Mouse (Mus musculus) kidney, postnatal 4 days (tissue): ENCODE results near the gene Cpm.
A peak's percentile ranks its signal among the peaks of the same experiment; 100 is the strongest.

ENCODE experiments used
- DNase-seq, 2 experiments: peaks; one replicate each; pipeline ENCODE4 v3.0.0; 2021; ENCODE audit warnings: mixed read lengths in 2 of 2

The Cpm gene

DNA sequence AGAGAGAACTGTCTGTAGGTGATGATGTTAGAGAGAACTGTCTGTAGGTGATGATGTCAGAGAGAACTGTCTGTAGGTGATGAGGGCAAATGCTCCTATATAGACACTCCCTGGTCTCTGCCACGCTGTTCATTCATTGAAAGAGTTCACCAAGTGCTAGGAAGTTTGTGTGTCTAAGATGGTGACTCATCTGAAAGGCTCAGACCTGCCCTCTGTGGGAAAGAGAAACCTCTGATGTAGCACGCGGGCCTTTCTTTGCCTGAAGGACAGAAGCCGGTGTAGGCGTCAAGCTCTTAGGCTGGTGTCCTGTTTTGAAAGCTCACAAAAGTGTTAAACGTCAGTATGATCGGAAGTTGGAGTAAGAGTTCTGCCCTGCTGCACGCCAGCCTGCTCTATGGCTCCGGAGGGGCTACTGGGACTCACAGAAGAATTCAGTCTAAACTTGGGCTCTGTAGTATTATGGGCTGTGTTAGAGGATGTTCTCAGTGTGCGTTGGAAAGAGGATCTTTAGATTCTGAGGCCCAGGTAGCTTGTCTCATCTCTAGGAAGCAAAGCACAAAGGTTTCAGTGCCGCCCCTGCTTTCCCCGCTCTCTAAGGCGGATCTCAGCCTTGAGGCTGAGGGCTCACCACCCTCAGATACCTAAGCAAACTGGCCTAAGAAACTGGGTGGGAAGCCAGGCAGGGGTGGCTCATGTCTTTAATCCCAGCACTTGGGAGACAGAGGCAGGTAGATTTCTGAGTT, 48.4 kb downstream of the Cpm start:
- no peak for DNase-seq

DNA sequence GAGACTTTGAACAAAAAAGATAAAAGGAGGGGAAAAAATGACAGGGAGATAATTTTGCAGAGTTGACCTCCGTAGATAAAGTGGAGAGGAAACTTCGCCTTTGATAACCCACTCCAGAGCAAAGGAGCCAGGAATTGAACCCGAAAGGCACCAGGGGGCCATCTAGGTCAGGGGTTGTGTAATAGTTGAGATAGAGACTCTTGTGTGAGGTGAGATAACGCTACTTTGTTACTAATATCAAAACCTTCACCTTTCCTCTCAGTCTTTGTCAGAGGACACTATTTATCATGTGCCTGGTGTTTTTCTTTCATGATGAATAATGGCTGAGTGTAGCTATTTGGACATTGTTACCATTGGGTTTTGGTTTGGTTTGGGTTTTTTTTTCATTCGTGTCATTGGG, 49.1 kb downstream of the Cpm start:
- DNase-seq, result no peak

DNA sequence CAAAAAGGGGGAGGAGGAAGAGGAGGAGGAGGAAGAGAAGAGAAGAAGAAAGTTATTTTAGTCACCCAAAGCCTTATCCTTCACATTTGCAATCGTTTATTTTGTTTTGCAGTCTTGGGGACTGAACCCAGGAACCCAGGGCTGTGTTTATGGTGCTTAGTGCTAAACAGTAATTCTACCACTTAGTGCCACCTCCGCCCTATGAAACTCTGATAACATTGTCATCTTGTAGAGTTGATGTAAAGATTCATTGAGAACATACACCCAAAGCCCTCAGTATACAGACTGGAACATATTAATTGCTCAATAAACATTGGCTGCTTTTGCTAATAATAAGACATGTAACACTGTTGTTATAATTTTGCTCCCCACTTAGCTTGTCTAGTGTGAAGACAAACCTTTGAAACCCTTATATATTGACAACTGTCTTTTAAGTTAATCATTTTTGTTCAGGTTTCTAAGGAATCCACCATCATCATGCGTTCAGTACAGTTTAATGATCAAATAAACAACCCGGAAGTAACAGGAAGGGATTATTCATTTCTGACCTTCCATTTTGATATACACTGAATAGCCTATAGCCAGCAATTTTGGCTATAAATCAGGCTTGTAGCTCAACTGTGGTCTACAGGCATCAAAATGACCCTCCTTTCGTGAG, 49.9 kb downstream of the Cpm start:
- no peak for DNase-seq

DNA sequence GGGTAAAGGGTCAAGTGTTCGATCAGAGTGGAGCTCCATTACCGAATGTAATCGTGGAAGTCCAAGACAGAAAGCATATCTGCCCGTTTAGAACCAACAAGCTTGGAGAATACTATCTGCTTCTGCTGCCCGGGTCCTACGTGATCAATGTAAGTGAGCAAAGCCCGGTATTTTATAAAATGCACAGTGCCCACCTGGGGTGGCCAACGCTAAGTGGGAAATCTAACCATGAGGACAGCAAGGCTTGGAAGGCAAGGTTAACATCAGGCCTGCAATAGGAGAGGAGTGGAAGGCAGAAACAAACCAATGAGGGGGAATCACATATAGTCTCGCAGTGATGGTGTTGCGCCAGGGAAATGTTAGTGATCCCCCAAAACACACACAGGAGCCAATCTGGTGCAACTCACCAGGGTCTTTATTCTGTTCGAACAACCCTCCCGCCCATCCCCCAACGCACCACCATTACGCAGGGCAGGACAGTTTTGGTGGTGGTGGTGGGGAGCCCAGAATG, 50.7 kb downstream of the Cpm start:
- no peak for DNase-seq

DNA sequence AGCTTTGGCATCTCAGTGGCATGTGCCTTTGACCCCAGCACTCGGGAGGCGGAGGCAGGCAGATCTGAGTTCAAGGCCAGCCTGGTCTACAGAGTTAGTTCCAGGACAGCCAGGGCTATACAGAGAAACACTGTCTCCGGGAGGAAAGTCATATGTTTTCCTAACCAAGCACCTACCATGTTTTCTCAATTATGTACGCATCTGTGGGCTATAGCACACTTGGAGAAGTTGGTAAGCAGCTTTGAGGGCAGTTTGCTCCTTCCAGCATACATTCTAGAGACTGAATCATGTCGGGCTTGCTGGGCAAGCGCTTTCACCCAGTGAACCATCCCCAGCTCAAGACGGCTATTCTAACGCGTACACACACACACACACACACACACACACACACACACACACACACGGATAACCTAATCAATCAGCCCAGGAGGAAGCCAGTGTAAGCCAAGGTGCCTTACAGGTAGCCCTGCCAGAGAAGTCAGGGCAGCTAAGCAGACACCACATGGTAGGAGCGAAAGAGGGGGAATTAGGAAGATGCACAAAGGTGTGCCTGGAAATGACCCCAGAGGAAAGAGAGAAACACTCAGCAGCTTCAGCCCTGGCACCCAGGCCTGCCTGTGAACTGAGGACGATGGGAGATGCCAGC, 51.7 kb downstream of the Cpm start:
- no peak for DNase-seq

DNA sequence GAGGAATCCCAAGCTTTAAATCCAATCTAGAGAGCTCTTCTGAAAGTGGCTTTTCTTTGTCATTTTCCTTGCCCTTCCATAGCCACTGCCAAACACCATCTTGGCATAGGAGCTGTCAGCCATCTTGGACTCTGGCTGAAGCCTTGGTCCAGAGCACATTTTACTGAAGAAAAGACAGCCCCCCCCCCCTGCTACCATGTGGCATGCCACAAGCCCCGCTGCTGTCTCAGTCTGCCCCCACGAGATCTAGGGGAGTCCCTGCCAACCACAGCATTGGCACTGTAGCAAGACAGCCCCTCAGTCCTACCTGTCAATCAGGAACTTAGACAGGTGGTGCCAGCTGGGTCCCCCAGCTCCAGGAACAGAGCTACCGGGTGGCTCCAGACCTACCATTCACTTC, 52.2 kb downstream of the Cpm start:
- no peak for DNase-seq

DNA sequence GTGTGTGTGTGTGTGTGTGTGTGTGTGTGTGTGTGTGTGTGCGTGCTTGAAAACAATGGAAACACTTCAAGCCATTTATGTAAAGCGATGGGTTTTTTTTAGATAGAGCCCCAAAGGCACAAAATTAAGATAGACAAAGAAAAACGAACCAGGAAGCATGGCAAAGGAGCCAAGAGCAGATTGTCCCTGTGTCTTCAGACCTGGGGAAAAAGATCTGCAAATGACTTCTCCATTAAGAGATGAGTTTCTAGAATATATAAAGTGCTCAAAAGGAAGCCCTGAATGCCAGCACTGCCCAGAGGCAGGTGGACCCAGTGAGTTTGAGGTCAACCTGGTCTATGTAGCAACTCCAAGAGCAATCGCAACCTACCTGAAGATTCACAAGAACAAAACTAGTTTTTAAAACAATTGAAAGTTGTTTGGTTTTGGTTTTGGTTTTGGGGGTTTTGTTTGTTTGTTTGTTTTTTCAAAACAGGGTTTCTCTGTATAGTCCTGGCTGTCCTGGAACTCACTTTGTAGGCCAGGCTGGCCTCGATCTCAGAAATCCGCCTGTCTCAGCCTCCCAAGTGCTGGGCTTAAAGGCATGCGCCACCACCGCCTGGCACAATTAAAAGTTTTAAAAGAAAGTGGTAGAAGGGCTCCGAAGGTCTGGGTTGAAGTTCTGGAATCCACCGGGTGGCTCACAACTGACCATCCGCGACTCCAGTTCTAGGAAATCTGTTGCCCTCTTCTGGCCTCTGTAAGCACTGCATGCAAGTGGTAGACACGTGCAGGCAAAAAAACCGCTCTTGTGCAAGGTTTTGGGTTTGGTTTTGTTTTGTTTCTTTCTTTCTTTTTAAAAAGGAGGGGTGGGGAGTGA, 52.9 kb downstream of the Cpm start:
- DNase-seq, result peak; percentile 67 to 78

- no peak for DNase-seq
Measured at GRCm38 (mm10) chr10:117682858-117683733, 53.8 kb downstream of the Cpm start.

- no peak for DNase-seq
Measured at GRCm38 (mm10) chr10:117683734-117684037, 54.4 kb downstream of the Cpm start.

DNA sequence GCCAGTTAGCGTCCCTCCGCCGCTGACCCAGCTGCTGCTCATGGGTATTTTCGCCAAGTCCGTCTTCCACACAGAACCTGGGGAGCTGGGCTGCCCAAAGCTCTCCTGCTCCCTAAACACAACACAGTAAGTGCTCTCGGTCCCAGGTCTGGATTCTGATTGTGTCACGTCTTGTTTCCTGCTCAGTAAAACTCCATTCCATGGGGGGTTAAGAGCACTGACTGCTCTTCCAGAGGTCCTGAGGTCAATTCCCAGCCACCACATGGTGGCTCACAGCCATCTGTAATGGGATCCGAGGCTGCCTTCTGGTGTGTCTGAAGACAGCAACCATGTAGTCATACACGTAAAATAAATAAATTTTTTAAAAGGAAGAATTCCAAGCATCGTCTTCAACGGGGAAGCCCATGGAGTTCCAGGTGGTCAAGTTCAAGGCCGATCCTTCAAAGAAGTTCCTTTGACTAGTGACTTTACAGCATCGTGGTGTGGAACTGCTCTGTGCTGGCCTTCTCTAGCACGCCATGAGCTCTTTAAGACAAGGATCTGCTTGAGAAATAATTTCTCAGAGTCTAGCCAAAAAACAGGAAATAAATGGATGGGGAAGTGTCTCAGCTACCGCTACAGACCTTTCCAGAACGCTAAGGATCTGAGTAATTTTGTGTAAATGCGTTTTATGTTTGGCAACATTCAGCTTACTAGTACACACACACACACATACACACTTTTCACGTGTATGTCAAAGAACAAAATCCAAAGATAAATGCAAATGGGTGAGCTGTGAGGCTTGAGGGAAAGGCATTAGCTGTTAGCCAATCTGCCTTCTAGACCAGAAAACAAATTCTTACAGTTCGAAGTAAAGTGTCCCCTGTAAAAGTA, 55.2 kb downstream of the Cpm start:
- no peak for DNase-seq

DNA sequence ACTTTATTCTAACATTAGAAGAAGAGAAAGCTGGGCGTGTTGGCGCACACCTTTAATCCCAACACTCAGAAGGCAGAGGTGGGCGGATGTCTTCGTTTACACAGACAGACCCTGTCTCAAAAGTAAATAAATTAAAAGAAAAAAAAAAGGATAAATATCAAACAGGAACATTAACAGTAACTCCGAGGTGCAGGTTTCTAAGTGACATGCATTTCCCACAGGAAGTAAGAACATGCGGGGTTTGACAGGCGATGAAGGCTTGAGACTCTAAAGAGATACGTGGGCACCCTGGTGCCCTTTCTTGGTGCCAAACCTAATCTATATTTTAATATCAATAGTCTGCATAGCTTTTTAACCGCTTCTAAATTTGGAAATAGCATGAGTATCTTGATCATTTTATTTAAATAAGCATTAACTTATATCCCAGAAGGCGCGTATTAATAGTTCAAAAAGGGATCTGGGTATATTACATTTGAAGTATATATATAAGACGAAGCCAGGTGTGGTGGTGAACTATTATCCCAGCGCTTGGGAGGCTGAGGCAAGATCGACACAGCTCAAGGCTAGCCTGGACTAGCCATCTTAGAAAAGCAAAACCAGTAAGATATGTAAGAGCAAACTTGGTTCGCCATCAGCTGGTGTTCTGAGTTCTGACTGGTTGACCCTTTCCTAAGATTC, 56.0 kb downstream of the Cpm start:
- no peak for DNase-seq

DNA sequence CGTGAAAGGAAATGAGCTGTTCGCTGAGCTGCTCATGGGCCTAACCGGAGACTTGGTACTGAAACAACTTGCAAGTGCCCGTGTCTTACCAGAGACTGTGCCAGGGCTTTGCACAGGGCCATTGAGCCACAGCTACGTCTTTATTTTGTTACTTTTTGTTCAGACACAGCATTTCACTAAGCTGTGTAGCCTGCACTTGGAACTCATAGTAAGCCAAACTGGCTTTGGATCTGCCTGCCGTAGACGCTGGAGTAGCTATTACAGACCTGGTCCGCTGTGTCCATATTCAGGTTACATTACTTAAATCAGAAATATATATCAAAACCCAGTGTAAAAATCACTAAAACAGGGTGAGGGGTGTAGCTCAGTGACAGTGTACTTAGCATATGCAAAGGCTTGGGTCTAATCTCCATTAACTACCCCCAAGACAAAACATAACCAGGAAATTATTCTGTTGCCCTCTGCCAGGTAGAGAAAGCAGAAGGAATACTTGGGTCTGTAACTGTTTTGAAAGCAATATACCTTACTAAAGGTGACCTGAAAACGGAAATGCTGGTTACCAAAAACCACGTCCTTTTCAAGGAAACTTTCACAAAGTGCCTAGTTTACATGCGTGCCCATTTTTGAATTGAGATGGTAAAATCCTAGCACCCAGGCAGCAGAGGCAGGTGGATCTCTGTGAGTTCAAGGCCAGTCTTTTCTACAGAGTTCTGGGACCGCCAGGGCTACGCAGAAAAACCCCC, 56.7 kb downstream of the Cpm start:
- DNase-seq, result no peak

- no peak for DNase-seq
Measured at GRCm38 (mm10) chr10:117687018-117687417, 57.7 kb downstream of the Cpm start.

DNA sequence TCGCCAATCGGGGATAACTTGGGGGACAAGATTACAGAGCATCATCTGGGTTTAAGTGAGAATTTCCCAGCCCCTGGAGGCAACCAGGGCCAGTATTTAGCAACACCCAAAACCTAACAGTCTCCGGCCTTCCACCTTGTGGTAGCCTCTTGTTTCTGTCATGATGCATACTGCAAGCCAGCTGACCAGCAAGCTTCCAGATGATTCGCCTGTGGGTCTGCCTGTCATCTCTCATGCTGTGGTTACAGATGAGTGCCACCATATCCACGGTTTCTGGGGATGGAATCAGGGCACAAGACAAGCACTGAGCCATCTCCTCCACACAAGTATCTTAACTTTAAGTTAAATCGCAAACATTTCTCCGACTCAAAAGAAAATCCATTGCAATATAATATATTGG, 58.3 kb downstream of the Cpm start:
- no peak for DNase-seq

DNA sequence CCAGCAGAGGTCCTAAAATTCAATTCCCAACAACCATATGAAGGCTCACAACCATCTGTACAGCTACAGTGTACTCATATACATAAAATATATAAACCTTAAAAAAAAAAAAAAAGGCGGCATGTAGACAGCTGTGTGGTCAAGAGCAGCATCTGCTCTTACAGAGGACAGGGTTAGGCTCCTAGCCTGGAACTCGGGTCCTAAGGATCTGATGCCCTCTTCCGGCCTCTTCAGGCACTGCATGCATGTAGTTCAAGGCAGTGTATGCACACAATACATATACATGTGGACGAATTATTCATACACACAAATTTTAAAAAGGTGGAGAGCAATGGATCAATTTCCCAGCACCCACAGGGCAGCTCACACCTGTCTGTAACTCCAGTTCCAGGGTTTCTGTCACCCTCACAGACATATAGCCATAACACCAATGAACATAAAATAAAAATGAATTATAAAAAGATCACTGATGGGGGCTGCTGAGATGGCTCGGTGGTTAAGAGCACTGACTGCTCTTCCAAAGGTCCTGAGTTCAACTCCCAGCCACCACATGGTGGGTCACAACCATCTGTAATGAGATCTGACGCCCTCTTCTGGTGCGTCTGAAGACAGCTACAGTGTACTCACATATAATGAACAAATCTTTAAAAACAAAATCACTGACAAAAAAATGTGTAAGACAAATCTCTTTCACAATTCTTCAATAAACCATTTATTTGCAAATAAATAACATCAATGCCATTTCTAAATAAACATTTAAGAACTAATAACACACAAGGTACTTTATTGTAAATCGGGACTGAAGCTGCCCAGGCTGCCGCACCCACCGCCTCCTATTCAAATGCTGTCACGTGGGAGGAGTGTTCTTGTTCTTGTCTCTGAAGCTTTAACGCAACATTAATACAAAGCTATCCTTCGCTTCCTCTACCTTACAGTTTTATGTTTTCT, 59.2 kb downstream of the Cpm start:
- peak; percentile 62 to 63 for DNase-seq

DNA sequence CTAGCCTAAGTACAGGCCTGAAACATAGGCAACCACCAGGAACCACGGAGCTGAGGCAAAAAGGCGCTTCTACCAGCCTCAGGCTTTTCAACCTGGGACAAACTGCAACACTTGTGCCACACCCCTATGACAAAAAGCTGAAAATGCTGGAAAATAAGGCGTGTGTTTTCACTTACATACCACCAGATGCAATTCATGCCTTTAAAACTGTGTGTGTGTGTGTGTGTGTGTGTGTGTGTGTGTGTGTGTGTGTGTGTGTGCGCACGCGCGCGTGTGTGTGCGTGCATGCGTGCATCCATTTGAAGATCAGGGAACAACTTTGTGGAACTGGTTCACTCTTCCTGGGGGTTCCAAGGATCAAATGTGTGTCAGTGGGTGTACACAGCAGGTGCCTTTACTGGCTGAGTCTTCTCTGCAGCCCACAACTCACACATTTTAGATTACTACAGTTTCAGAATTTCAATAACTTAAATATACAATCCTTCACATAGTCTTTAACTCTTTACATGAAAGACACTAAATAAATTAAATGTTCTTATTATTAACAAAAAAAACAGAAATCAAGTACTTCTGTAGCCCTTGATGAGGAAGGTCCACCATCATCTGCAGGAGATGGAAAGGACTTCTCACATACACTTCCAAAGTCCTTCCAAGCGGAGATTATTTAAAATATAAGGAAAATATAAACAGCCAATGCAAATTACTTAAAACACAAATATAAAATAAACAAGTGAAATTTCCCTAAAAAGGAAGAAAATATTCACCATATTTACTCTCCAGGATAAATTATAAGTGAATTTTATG, 60.2 kb downstream of the Cpm start:
- no peak for DNase-seq

DNA sequence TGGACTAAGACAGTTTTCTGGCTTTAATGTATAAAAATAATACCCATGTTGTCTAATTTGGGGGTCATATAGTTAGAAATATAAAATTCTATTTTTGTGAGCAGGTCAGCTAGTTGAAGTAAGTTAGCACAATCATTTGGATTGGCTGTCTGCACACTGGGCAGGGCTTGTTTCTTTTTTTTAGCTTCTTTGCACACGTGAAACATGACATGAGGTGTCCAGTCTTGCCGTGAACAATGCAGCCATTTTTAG, 60.7 kb downstream of the Cpm start:
- DNase-seq, result no peak

- no peak for DNase-seq
Measured at GRCm38 (mm10) chr10:117690770-117691296, 61.5 kb downstream of the Cpm start.
